Mouse (Mus musculus): ENCODE measurements around the gene Rundc3a. TPM values are rescaled to one million over a fixed set of nuclear protein-coding genes. Genes with fewer than 3 reads are reported as not detected.
A peak's percentile ranks its signal among the peaks of the same experiment; 100 is the strongest.
"Not testable (repeated sequence)": the region's sequence is repeated elsewhere in the genome, so short reads cannot be mapped to it uniquely, and the experiment has no call there.

Gene Rundc3a
- not detected for total RNA-seq (2021)
- long read RNA-seq, experiment 1, result 0 reads
- long read RNA-seq, experiment 2, partial matches to known transcripts, result 1 of 1 reads
- long read RNA-seq, experiment 2, other reads (novel, unspliced or antisense), result 0 of 1 reads

DNA sequence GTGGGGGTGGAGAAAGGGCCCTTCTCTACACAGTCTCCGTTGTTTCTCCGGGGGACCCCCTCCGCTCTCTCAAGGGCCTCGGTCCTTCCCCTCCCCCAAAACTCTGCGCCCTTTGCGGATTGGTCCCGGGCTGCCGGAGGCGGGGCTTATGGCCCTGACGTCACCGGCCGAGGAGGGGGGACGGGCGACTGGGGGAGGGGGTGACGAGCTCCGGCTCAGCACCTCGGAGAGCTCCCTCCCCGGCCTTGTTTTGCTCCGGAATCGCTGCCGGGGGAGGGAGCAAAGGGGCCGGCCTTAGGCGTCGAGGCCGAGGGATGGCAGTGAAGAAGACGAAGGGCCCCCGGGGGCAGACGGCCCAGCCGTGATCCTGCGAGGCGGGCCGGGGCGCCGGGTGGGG is at the start of gene Rundc3a:
Gene Rundc3a (plus strand): TSS at position 166 of the 397 bp plus-strand sequence.
- DNase-seq, result peak; percentile 57 to 59
- intact Hi-C loops (cut with DNase I), result no loop called here

DNA sequence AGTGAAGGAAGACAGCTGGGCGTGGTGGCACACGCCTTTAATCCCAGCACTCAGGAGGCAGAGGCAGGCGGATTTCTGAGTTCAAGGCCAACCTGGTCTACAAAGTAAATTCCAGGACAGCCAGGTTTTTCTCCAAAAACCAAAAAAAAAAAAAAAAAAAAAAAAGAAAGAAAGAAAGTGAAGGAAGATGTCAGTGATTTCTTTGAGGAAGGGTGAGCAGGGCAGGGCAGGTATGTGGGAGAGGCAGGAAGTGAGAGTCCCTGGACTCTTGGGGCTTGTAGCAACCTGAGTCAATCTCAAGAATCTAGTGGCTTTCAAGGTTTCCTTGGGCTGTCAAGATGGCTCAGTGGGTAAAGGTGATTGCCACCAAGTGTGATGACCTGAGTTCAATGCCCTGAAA is 48.7 kb upstream of the Rundc3a start:
- intact Hi-C loops (cut with DNase I), result no loop called here

DNA sequence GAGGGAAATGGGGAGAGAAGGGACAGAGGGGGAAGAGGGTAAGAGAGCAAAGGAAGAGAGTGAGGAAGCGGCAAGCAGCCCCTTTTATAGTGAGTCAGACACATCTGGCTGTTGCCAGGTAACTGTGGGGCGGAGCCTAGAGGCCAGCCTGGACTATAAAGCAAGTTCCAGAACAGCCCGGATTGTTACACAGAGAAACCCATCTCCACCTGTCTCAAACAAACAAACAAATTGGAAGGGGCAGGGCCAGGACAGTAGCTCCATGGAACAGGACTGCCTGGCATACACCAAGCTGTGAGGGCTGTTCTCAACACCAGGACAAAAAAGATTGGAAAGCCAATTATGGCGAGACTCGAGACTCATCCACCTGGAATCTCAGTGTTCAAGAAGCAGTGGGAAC is 46.3 kb upstream of the Rundc3a start:
- intact Hi-C loops (cut with DNase I), result no loop called here
- no peak for DNase-seq

More for the DNA sequence above, 48.7 kb upstream of the Rundc3a start:
- no peak for DNase-seq

DNA sequence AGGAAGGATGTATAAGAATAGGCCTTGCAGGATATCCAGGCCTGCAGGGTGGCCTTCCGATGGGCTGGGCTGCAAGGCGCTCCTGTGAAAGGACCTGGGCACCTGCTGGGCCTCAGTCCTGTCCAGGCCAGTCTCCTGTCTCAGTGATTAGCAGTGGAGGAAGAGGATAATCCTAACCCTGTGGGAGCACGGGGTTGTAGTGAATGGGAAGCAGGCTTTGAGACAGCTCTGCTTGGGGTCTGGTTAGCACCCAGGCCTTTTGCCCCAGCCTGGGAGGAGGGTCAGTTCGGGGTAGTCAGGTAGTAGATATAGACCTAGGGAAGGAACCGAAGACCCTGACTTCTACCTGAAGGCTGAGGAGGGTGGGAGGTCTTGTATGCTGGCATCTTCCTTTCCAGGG is 45.5 kb upstream of the Rundc3a start:
- intact Hi-C loops (cut with DNase I), result no loop called here
- no peak for DNase-seq

DNA sequence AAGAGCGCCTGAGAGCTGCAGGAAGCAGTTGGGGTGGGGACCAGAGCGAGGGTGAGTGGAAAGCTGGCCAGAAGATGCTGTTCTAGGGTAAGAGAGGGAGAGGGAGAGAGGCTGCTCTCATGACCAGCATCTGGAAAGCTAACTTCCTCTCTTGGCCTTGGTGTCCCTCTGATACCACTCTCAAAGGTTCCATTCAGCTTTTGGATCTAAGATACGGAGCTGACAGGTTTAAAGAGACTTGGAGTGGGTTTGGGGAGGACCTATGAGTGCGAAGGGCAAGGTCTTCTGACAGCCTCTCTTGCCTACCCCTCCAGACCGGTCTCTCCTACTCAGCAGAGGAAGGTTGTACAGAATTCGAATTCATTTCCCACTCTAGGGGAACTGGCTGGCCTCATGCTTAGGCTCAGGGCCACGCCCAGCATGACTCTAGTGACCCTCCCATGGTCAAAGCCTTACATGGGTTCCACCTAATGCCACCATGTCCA is 45.1 kb upstream of the Rundc3a start:
- no peak for DNase-seq
- intact Hi-C loops (cut with DNase I), result no loop called here

DNA sequence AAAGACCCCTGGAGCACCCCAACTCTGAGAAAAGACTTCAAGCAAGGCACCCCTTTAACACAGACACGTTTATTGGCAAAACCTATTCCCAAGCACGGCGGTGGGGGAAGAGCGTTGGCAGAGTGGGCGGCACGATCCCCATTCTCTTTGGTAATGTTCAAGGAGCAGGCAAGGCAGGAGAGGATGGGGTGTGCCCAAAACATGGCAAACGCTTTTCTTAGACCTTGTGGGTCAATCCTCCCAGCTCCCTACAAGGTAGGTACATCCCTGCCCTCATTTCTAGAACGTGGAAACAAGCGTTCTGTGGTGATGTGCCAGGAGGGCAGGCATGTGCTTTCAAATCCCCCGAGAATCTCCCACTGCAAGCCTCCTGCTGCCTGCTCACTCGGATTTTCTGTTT is 44.4 kb upstream of the Rundc3a start:
- DNase-seq, result no peak
- intact Hi-C loops (cut with DNase I), result no loop called here

DNA sequence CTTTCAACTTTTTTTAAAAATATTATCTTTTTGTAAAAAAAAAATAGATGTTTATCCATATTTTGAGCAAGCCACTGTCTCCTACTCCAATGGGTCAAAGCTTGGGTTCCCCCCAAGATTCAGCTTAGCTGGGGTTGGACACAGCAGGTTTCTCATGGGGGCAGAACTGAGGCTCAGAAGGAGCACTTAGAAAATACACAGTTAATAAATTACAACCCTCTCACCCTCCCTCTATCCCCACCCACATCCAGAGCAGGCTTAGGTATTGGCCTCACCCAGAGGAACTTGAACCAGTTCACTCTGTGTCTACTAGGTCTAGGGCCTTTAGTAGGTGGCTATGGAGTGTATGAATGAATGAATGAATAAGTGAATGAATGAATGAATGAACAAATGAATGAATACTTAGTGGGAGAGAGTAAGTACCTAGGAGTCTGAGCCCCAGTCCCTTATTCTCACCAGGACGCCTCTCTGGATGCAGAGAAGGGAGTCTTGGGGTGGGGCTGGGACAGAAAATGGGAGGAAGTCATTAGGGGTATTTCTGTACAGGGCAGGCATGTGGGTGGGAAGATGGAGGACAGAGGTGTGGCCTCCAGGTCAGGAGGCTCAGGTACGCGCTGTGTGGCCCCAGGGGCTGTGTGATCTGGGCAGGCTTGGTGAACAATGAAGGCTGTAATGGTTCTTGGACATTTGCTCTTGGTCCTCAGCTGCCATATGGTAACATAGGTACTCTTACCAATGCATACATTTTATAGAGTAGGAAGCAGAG is 43.8 kb upstream of the Rundc3a start:
- intact Hi-C loops (cut with DNase I), result no loop called here
- no peak for DNase-seq

DNA sequence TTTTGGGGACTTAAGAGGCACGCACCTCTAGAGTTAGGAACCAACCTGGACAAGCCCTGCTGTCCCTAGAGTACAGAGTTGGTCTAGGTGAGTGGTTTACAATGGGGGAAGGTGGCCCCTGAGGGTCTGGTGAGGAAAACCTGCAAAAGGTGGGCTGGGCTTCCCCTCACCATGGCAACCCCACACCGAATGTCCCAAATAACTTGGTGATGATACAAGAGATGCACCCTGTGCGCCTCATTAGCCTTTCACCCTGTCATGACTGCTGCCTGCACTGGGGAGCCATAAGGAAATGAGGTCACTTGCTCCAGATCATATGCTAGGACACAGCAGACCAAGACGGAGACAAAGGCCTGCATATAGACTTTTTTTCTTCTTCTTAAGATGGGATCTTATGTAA is 42.8 kb upstream of the Rundc3a start:
- DNase-seq, result no peak
- intact Hi-C loops (cut with DNase I), result no loop called here

DNA sequence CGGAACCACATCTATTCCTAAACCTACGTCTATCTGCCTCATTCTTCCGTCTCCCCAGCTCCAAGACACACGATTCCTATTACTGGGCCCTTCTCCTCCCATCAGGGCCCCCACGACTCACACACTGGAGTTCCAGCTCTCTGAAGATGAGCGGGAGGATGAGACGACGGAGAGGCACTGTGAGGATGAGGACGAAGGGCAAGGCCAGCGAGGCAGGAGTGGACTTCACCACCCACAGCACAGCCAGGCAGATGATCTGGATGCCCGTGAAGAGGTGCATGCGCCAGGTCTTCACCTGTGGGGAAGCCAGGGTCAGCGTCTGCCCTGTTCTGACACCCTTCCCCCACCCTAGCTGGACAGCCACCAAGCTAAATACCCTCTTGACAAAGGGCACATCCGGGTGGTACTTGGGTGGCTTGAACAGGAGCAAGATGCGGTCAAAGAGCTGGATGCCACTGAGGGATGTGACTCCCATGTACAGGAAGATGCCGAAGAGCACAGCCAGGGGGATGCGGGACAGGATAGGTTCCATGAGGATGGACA is 42.2 kb upstream of the Rundc3a start:
- intact Hi-C loops (cut with DNase I), result no loop called here
- DNase-seq, result no peak

DNA sequence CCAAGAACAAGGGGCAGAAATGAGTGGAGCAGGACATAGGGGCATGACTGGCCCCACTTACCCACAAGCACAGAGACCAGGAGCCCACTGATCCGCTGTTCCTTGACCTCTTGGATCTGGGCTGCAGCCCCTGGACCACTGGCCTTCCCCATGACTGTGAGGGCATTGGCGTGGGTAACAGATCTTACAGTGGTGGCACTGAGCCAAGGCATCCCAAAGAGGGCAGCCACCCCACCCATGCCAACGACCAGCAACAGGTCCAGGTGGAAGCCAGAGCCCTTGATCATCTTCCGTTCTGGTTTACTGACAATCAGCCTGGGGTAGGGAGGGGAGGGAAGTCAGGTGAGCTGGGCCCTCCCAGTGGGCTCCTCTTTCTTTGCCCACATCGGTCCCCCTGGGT is 40.8 kb upstream of the Rundc3a start:
- no peak for DNase-seq
- intact Hi-C loops (cut with DNase I), result no loop called here

DNA sequence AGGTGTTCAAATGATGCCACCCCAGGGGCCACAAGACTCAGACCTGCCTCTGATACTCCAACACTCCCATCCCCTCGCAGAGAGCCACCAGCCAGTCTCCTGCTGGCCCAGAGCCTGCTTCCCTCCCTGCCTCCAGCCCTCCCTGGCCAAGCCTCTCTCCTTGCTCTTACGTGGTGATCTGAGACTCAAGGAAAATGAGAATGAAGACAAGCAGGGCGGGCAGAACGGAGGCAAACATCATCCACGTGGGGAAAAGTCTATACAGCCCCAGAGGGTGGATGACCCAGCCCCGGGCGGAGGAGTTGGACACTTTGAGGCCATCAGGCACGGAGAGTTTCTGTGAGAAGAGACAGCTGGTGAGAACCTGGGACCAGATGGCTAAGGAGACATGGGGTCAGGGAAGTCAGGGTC is 40.2 kb upstream of the Rundc3a start:
- no peak for DNase-seq
- intact Hi-C loops (cut with DNase I), result no loop called here

DNA sequence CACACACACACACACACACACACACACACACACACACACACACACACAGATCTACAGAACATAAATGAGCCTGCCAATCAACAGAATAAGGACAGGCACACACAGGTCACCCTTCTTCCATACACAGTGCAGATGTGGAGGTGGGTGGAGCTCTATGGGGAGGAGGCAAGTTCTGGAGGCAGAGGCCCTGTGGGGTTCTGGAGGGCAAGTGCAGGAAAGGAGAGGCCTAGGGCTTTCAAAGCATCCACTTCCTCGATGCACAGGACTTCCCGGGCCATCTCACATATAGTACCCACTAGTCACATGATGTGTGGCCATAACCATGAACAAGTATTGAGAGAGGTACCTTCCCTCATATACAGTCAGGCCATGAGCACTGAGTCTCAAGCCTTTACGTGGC is 37.7 kb upstream of the Rundc3a start:
- DNase-seq, result no peak
- intact Hi-C loops (cut with DNase I), result no loop called here

DNA sequence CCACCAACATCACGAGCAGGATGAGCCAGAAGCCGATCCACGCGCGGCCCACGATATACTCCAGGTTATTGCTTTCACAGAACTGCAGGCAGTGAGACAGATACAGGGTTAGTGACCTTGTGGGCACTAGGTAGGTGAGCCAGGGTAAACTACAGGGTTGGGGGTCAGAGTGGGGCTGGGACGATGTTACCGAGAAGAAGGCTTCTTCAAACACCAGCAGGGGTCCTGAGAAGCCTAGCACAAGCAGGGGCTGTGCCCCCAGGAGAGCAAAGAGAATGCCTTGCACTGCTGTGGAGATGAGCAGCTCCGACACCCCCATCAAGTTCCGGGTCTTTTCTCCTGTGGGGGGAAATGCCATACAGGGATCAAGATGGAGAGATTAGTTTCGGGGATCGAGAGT is 37.0 kb upstream of the Rundc3a start:
- no peak for DNase-seq
- intact Hi-C loops (cut with DNase I), result no loop called here

DNA sequence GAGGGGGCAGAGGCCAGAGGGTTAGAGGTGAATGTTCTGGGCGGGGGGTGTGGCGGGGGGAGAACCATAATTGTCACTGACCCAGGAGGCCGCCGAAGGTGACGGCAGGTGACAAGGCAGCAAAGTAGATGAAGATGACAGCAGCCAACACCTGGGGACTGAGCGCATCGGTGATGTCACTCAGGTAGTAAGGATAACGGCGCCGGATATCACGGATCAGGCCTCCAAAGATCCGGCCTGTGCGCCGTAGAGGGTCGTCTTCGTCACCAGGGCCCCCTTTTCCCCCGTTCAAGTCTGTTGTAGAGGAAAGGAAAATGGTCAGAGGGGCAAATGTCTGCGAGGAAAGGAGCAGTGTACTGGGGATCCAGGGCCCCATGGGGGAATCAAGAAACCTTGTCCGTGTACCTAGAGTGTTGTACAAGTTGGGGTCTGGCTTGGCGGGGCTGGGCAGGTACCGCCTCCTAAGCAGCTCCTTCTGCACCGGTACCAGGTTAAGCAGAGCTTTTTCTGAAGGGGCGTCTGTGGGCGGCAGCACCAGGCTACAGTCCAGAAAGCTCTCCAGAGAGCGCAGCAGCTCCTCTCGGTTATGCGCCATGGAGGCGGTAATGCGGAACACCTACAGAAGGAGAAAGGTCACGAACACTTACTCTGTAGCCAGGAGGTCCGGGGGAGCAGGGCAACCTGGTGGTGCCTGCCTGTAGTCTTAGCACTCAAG is 36.4 kb upstream of the Rundc3a start:
- no peak for DNase-seq
- intact Hi-C loops (cut with DNase I), result no loop called here

DNA sequence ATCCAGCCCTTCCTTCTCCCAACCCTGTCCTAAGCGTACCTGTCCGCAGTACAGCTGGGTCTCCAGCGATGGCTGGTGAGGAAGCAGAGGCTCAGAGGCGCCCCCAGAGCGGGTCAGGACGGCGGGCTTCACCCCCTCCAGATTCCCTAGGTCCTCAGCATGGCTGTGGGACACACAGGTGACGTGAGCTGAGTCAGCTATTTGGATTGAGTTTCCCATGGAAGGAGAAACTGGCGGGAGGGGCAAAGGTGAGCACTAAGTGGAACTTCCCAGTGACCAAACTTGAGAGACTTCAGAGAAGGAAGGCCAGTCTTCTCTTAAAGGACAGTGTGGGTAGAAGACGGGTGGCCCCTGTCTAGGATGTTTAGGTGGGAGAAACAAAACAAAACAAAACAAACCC is 34.8 kb upstream of the Rundc3a start:
- intact Hi-C loops (cut with DNase I), result no loop called here
- no peak for DNase-seq

DNA sequence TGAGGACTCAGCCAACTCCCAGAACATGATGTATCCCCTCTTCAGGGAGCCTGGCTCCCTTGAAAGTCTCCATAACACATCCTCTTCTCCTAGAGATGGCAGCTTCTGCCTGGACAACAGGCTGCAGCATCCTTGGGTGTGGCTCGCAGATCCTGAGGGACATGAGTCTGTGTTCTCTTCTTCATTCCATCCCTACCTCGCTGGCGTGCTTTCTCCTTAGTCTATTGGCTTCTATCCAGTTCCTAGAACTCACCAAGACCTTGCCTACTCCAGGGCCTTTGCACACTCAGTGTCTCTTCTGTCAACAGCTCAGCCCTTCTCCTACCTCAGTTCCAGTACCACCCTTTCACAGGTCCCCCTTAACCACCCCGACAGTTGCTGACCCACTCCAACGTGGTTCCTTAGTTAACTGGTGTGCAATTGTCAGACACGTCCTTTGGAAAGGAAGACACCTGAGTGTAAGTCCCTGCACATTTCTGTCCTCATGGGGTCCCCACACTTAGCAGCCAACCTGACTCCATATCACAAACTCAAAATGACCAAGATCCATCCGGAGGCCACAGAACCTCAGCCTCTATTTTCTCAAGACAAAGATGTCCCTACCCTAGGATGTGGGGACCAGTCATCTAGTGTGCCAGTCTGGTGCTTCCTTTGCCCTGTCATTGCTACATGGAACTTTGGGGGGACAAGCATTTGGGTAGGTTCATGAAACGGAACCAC is 31.3 kb upstream of the Rundc3a start:
- intact Hi-C loops (cut with DNase I), result no loop called here
- DNase-seq, result no peak

DNA sequence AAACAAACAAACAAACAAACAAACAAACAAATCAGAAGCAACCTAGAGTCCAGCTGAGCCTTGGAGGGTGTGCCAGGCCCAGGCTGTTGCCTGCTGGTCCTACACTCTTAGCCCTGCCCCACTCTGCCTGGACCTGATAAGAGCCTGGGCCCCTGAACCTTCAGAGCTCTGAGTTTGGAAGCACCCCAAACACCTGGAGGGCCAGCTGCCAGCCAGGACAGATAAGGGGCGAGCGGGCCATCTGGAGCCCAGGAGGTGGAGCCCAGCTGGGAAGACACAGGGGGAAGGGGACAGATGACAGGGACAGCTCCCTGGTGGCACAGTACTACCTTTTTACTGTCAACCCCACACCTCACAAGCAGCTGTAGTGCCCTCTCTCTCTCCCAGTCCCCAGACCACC is 29.6 kb upstream of the Rundc3a start:
- intact Hi-C loops (cut with DNase I), result no loop called here
- no peak for DNase-seq

DNA sequence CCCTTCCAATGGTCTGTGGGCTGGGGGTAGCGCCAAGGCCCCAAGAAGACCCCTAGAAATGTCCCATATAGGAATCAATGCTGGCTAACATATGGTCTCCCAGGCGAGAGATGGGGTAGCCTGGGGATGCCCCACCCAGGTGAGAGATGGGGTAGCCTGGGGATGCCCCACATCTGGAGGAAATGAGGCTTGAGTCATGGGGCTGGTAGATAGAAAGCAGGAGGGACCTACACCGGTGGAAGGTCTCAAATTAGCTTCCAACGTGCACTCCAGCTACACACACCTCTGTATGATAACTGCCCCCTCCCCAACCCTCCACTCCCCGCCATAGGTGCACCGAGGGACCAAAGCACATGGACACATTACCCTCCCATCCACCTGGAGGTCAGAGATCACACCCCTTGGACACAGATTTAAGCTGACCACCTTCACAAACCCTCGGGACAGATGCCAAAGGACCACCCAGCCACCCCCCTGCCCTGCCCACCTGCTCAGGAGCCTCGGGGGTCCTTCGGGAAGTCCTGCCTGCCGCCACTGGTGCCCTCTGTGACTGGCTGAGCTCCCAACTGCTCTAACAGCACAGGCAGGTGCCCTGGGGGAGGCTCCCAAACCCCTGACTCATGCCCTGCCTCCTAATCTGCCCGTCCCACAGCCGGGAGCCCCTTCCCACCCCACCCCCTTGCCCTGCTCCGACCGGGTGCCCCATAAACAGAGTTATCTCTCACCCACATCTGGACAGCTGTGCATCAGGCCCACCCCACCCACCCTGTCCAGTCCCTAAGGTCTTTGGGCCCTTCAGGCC is 28.4 kb upstream of the Rundc3a start:
- no peak for DNase-seq
- intact Hi-C loops (cut with DNase I), result no loop called here

DNA sequence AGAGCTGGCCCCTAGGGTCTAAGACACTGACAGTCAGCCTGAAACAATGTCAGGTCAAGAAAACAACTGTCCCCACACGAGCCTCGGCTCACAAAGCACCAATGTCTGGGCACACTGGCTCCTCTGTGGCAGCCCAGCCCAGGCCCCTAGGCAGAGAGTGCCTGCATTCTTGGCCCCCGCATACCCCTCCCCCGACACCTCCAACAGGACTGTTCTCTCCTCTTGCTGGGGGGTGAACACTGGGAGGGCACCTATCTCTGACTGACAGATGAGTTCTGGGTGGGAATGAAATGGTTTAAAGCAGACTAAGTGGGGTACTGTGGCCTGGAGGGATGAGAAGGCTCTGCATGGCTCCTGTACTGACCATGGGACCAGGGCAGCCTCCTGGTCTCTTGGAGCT is 27.5 kb upstream of the Rundc3a start:
- intact Hi-C loops (cut with DNase I), result no loop called here
- DNase-seq, result no peak

DNA sequence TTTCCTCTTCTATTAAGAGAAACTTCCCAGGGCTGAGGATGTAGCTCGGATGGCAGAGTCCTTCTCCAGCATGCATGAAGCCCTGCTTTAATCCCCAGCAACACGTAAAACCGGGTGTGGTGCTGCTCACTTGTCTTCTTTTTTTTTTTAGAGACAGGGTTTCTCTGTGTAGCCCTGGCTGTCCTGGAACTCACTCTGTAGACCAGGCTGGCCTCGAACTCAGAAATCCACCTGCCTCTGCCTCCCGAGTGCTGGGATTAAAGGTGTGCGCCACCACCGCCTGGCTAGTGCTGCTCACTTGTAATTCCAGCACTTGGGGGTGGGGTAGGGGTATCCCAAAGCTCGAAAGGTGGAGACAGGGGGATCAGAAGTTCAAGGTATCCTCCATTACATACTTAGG is 27.1 kb upstream of the Rundc3a start, which contains the start of gene Slc4a1:
Gene Slc4a1 (minus strand): TSS at position 101 of the 400 bp plus-strand sequence.
- DNase-seq; intact Hi-C loops (cut with DNase I): not testable (repeated sequence)

Data from gastrocnemius, postnatal 36 days (tissue).